Mouse (Mus musculus) large intestine, adult 2 months (tissue): ENCODE measurements around the gene Ccser2. TPM values are rescaled to one million over a fixed set of nuclear protein-coding genes. Genes with fewer than 3 reads are reported as not detected.
"Not testable (repeated sequence)": the region's sequence is repeated elsewhere in the genome, so short reads cannot be mapped to it uniquely, and the experiment has no call there.

ENCODE experiments used
- DNase-seq: peaks from one replicate; pipeline ENCODE4 v3.0.0-alpha.2; 2012; ENCODE audit warnings: low read depth, low spot score
- WGBS: fragments of 180-500 bp; shearing (Covaris S2); methylation state at CpG from one replicate; pipeline ENCODE4 v1.1.7; 2018; 5-methylcytosine and 5-hydroxymethylcytosine counted together
- polyA plus RNA-seq: library from polyadenylated mRNA; depleted of rRNA; stranded (reverse); fragments of >200 nt; gene quantifications from 2 replicates; pipeline ENCODE4 v1.2.3, GENCODE M21; 2012; rRNA removed

Gene Ccser2
- polyA plus RNA-seq, result 11.4 and 19.8 TPM in 2 replicates

GRCm38 (mm10) chr14:36968628-36969147 is at the start of gene Ccser2:
Gene Ccser2, minus strand, starts transcription at chr14:36968777.
- under 1% methylated on average over 39 of the region's 39 CpGs for WGBS
- peak; percentile 84 for DNase-seq

GRCm38 (mm10) chr14:37015894-37016293 is 47.3 kb upstream of the Ccser2 start:
- 26% methylated on average over 5 of the region's 5 CpGs for WGBS
- DNase-seq, result no peak

- WGBS, result 37% methylated on average over 3 of the region's 3 CpGs
- no peak for DNase-seq
Measured at GRCm38 (mm10) chr14:37013644-37014043, 45.1 kb upstream of the Ccser2 start.

GRCm38 (mm10) chr14:37009686-37010085 is 41.1 kb upstream of the Ccser2 start:
- no peak for DNase-seq
- 77% methylated on average over 2 of the region's 2 CpGs for WGBS

- DNase-seq, result no peak
- WGBS, result 85% methylated on average over 8 of the region's 8 CpGs
Measured at GRCm38 (mm10) chr14:37006489-37006888, 37.9 kb upstream of the Ccser2 start.

GRCm38 (mm10) chr14:37005865-37006264 is 37.3 kb upstream of the Ccser2 start:
- DNase-seq, result no peak
- 22% methylated on average over 3 of the region's 3 CpGs for WGBS

- WGBS, result 75% methylated on average over 8 of the region's 8 CpGs
Measured at GRCm38 (mm10) chr14:37003431-37004095, 35.0 kb upstream of the Ccser2 start.

GRCm38 (mm10) chr14:37002852-37003251 is 34.3 kb upstream of the Ccser2 start:
- DNase-seq, result no peak
- 72% methylated on average over 2 of the region's 2 CpGs for WGBS

More at GRCm38 (mm10) chr14:37003431-37004095, 35.0 kb upstream of the Ccser2 start:
- no peak for DNase-seq

GRCm38 (mm10) chr14:37000780-37001179 is 32.2 kb upstream of the Ccser2 start:
- WGBS, result 41% methylated on average over 6 of the region's 6 CpGs
- DNase-seq, result not testable (repeated sequence)

GRCm38 (mm10) chr14:36989784-36990183 is 21.2 kb upstream of the Ccser2 start:
- peak; percentile 28 for DNase-seq

- 53% methylated on average over 3 of the region's 3 CpGs for WGBS
- no peak for DNase-seq
Measured at GRCm38 (mm10) chr14:36985693-36986092, 17.1 kb upstream of the Ccser2 start.

- no peak for DNase-seq
- WGBS, result 81% methylated on average over 3 of the region's 3 CpGs
Measured at GRCm38 (mm10) chr14:36975019-36975418, 6.4 kb upstream of the Ccser2 start.

GRCm38 (mm10) chr14:36971211-36971610 is 2.6 kb upstream of the Ccser2 start:
- no peak for DNase-seq
- WGBS, result 88% methylated on average over 4 of the region's 4 CpGs

- no peak for DNase-seq
- WGBS, result 67% methylated on average over 3 of the region's 3 CpGs
Measured at GRCm38 (mm10) chr14:36969861-36970420, 1.4 kb upstream of the Ccser2 start.

- WGBS, result under 1% methylated on average over 49 of the region's 49 CpGs
- no peak for DNase-seq
Measured at GRCm38 (mm10) chr14:36968076-36968627, 425 bp downstream of the Ccser2 start.

- 67% methylated on average over 3 of the region's 3 CpGs for WGBS
- no peak for DNase-seq
Measured at GRCm38 (mm10) chr14:36965421-36965820, 3.2 kb downstream of the Ccser2 start.

- no peak for DNase-seq
Measured at GRCm38 (mm10) chr14:36962477-36962876, 6.1 kb downstream of the Ccser2 start.

GRCm38 (mm10) chr14:36957719-36958118 is 10.9 kb downstream of the Ccser2 start:
- WGBS, result 94% methylated on average over 6 of the region's 6 CpGs

More at GRCm38 (mm10) chr14:36962477-36962876, 6.1 kb downstream of the Ccser2 start:
- 59% methylated on average over 2 of the region's 2 CpGs for WGBS

GRCm38 (mm10) chr14:36957261-36957660 is 11.3 kb downstream of the Ccser2 start:
- DNase-seq, result no peak
- 70% methylated on average over 6 of the region's 6 CpGs for WGBS

More at GRCm38 (mm10) chr14:36957719-36958118, 10.9 kb downstream of the Ccser2 start:
- DNase-seq, result no peak

GRCm38 (mm10) chr14:36956717-36957116 is 11.9 kb downstream of the Ccser2 start:
- no peak for DNase-seq
- WGBS, result 73% methylated on average over 5 of the region's 5 CpGs
